Mouse (Mus musculus) left cerebral cortex, adult 18-20 months (tissue): ENCODE results near the gene Gpr146. TPM values are rescaled to one million over a fixed set of nuclear protein-coding genes. Genes with fewer than 3 reads are reported as not detected.

Experiments used
- DNase-seq, 2 experiments: peaks; one replicate each; pipeline ENCODE4 v3.0.0; 2021 to 2022; ENCODE audit warnings: low spot score in 2 of 2, mixed read lengths in 1 of 2
- total RNA-seq, 2 experiments: library from RNA; stranded (reverse); gene quantifications; 2 replicates each; pipeline ENCODE4 v1.2.3; 2021

Gpr146 gene
- total RNA-seq, 2 experiments from 2014 or later, result 10.6 to 13.0 TPM

DNA sequence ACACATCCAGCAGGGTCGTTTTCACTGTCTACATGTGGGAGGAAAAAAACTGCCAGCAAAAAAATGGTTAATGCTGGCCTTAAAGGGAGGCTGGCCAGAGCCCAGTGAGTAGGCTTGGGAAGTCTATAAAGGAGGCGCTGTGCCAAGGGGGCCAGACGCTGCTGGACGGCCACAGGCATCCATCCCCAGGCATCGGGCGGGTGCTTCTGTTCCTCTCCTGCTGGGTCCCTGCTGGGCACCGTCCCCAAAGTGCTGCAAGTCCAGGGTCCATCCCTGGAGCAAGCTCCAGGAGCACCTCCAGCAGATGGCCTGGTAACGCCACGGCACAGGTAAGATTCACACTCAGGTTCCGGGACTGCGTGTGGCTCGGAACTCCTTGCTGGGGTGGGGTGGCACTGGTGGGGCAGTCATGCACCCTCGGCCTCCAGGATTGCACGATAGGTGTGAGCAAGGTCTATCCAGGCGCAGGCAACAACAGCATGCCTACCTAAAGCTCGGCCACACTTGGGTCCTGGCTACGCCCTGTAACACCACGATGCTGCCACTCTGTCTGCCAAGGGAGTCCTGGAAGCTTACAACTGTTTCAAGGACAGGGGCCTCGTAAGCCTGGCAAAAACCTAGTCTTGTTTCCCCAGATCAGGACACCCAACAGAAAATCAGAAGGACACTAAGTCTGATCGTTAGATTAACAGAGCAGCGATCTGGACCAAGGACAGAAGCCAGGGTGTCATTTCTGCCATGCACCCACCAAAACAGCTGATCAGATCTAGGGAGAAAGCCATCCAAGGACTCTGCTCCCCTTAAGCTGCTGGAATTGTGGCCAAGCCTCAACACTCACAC, 45.7 kb downstream of the Gpr146 start, which contains the start of gene Gper1:
Gene Gper1 (plus strand): TSS at position 126 of the 840 bp plus-strand sequence.
- no peak for DNase-seq

DNA sequence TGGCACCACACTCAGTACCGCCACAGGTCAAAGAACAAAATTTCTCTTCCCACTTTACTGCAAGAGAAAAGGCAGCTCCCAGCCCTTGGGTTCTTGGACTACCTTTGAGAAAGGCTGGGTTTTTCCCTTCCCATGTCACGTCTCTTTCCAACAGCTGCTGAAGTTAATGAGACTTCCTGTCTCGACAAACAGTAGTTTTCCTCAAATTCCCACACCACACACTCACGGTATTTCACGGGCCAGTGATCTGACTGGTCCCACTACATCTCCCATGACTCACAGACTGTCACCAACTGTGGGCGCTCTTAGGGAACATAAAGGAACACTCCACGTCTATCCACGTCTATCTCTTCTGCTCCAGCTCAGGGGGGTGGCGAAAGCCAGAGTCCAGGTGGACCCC, 47.7 kb downstream of the Gpr146 start:
- no peak for DNase-seq

DNA sequence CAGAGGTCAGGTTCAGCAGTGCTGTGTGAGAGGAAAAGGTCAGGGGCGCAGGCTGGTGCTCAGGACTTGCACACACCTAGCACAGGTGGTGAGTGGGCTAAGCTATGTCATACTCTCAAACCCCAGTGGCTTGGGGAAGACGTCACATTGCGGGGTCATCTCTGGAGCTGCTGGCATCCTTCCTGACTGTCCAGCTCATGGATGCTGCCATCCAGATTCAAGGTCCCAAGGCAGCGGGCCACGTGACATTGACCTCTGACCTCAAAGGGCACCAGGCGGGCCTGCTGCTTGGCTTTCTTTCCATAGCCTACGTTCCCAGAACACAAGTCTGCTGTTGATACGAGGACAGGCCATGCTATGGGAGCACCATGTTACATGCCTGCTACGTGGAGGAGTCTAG, 49.5 kb downstream of the Gpr146 start:
- DNase-seq, result no peak

DNA sequence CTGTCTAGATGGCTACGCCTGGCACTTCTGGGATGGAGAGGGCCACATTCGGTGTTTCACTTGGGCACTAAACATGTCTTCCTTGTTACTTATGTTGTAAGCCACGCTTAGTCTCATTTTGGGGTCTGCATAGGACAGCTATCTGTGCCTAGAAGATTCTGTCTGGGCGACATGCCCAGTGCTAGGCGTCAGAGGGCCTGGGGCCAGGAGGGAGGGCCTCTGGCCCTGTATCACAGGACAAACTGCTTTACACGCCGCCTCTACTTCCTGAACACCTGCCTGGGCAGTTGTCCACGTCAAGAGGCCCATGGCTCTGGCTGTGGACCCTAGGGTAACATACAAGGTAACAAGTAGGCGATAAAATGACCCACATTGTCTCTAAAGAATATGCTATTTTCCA, 50.5 kb downstream of the Gpr146 start:
- DNase-seq, result no peak

DNA sequence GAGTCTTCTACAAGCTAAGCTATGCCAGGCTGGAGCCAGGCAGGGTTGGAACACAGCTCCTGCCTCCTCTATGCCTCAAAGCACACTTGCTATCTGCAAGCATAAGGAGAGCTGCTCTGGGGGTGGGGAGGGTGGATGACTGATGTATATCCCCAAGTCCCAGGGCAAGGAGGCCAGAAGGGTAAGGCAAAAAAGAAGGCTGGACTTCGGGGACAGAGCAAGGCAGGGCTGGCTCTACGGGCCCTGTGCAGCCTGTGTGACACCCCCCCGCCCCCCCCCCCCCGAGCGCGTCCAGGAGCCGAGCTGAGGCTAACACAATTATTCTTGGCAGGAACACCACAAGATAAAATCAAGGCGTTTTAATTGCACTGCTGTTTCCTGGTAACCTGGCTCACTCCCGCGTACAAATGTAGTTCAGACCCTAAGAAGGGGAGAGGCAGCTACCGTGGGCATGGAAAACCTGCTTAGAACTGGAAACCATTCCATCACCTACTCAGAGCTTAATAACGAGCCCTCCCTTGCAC, 52.4 kb downstream of the Gpr146 start:
- peak in 1 of 2 experiments; percentile 47 for DNase-seq

DNA sequence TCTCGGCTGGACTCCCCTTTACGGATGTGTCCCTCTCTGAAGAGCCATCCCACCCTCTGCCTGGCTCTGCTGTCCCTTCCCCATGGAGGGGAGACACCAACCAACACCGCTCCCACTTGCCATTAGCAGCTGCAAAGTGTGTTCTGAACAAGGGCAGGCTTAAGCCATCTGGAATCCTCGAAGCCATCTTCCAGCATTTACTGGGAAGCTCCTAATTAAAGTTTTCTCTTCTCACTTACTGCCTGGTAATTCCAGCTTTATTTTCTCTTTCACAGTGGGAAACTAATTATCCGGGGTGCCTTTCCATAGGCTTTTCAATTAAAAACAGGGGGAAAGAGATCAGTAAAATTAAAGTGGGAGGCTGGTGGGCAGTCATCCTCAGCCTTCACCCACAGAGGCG, 54.8 kb downstream of the Gpr146 start:
- DNase-seq, result no peak

DNA sequence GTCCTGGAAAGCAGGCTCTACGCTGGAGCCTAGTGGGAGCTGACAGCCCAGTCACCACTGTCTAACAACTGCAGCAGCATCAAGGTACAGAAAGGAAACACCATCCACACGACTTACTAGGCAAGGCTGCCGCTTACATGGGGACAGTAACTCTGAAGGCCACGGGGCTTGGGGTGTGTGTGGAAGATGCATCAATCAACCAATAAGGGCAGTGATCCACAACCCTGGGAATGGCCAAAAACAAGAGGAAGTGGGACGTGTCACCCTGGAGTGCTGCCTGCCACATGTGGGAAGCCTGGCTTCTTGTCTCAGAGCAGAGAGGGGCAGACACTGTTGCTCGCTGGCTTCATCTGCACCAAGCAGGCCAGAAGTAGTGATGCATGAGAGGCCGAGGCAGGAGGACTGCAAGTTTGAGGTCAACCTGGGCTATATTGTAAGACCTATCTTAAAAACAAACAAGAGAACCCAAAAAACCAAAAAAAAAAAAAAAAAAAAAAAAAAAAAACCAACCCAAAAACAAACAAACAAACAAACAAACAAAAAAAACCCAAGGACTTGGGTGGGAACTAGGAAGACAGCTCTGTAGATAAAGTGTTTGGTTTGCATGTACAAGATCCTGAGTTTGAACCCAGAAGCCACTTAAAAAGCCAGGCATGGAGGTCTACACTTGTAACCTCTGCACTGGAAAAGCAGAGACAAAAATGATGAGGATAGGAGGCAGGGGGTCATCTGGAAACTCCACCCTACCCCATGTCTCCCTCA, 55.4 kb downstream of the Gpr146 start:
- DNase-seq, result no peak

DNA sequence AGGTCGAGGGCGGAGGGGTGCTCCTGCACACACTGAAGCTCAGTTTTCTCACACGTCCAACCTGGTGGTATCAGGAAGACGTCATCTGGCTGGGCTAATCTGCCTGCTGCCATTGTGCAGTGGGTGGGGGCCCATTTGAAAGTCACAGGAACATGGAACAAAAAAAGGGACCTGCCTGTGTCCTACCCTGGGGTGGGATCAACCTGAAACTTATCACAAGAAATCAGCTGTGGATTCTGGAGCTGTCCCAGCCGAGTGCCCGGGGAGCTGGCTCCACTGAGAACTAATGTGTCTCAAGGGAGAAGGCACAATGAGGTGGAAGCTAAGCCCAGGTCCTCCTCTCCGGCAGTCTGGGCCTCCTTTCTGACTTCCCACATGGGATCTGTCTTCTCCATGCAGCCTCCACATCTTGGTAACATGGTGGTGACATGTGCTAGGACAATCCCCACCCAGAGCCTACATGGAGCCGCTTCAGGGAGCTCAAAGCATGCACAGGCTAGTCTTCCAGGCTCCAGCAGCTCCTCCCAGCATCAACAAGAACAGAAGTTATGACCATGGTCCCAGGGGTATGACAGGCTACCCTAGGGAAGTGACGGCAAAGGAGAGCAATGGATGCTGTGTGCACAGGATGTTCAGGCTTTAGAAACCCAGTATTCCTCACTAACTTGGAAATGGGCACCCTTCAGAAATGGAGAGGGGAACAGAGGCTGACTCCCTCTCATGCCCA, 56.5 kb downstream of the Gpr146 start:
- no peak for DNase-seq

DNA sequence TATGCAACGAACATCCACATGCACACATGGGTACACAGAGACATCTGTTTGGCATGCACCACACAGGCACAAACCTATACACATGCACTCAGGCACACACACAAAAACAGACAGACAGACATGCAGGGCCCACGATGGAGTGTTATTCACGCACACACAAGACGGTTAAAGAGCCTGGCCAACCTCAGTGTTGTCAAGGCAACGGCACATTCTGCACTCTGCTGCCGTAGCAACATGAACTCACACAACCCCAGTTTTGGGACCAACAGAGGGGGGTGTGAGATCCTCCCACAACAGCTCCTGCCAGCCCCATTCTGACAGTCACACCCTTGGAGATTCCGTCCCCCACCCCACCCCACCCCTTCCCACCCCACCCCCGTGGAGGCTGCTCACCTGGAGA, 57.4 kb downstream of the Gpr146 start:
- peak; percentile 64 to 83 for DNase-seq

DNA sequence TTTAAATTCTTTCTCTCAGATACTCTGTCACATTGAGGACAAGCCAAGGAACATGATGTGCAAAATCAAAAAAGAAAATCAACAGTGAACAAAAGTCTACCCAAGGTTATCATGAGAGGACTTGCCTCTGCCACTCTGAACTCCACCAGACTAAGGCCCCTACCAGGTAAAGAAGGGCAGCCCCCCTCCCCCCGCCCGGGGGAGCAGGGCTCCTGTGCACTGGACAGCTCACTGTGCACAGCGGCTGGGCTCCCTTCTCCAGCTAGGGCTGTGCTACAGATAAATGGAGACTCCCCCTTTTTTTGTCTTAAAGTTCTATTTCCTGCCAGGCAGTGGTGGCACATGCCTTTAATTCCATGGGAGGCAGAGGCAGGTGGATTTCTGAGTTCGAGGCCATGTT, 60.3 kb downstream of the Gpr146 start:
- DNase-seq, result no peak

DNA sequence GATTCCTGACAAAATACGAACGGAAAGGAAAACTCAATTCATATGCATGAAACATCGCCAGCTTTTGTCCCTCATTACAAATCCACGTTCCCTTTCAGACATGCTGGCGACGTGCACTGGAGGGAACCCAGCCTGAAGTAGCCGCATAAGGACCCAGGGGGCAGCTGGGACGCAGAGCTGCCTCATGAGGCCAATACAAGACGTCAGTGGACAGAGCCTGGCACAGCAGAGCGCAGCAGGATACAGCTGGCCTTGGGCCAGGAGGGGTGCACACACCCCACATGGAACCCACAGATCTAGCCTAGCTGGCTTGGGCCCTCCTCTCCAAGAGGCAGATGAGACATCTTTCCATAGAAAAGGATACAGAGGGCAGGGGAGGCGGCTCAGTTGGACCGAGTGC, 60.9 kb downstream of the Gpr146 start:
- DNase-seq, result no peak

DNA sequence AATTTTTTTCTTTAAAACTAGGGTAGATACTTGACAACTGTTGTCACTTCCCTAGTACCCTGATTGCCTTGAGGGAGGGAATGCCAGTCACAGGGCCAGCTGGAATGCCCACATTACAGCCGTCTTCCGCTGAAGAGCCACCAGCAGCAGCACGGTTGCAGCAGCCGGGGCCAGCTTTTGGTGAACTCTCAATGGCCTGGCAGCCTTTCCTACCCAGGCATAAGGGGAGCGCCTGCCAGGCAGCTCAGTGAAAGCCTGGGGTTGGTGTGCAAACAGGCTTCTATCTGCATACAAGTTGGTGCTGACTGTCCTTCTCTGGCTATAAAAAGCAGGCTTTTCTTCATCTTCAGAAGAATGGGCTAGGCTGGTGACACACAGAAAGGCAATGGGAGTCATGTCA, 63.0 kb downstream of the Gpr146 start:
- DNase-seq, result no peak

DNA sequence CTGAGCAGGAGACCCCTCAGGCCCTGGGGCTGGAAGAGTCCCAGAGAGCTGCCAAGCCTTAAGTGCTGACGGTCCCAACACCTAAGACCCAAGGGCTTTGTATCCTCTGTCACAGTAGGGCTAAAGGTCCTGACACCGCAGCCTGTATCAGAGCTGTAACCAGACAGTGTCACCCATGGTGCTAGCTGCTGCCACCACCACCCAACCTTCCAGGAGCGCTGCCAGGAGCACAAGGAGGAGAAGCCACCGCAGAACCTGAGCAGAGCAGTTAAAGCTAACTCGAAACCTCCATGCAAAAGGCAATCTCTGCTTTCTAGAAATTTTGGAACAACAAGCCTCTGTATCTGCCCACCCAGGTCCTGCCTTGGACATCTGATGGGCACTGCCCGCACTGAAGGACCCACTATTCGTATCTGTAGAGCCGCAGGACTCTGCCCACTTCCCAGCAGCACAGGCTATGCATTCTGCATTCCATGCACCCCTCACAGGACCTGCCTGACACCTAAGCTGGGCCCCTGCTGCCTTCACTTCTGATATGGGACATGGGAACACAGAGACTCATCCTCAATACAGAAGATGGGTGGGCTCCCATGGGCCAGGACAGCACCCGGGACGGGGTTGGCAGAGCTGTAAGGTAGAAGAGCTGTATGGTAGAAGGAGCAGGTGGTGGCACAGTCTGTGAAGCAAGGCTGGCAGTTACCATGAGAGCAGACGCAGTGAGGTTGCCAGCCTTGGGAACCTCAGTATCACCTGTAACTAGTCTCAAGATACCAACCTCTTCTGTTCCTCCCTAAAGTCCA, 63.6 kb downstream of the Gpr146 start:
- no peak for DNase-seq

DNA sequence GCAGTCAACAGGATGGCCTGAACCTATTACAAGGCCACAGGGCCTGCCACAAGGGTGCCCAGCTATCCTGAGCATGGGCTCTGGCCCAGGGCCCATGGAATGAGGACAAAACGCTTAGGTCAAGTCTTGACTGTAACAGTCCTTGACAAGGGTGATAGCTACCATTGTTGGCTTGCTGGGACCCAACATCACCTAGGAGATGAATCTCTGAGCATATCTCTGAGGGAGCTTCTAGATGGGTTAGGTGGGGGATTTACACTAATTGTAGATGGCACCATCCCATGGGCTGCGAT, 64.2 kb downstream of the Gpr146 start:
- no peak for DNase-seq

DNA sequence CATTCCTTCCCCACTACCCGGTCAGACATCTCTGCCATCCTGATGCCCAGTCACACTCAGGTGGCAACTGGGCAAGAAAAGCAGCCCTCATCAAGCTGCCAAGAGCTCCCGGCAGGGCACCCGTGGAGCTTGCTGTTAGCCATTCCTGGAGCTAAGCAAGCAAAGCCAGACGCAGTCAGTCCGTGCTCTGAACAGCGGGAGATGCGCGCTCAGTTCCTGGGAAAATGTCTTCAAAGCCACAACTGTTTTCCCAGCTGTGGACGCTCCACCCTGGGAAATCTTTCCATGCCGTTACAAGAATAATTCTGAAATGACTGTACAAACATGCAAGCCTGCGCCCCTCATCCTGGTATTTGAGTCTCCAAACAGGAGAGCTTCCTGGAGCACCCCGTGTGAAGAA, 64.9 kb downstream of the Gpr146 start:
- DNase-seq, result no peak

DNA sequence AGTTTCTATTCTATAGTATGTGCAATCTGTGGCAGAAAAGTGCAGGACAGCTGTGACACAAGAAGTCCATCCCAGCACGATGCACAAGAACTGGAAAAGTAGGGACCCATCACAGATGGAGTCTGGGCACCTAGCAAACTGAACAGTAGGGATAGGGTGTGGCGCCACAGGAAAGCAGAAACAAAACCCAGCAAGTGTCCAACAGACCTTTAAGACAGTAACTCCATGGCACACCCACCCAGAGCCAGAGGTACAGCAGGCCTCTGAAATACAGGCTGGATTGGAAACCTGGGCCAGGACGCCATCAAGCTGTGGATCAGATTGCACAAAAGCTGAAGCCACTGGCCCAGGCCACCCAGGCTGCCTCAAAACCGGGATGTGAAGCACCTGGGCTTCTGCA, 65.5 kb downstream of the Gpr146 start:
- DNase-seq, result no peak

DNA sequence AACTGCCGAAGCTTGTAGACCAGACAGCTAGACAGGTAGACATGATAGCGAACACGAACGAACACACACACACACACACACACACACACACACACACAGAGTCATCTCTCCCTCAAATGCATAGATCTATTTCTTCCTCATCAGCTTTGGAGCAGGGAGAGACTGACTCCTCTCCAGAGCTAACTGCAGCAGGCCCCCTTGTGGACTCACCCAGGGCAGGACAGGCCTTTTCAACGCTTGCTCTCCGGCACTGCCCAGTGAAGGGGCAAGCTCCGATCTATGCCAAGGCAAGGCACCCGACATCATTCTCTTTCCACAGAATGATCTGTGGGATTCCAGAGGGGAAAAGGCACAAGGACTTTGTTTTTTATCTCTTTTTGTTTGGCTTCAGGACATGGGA, 67.8 kb downstream of the Gpr146 start:
- DNase-seq, result no peak
